Mouse (Mus musculus) brain, adult 2 months (tissue): ENCODE data around the gene Ints2.

Experiments used
- DNase-seq: peaks from one replicate; pipeline ENCODE4 v3.0.0; 2011; ENCODE audit warnings: low read depth, low spot score

Gene Ints2

GRCm38 (mm10) chr11:86174173-86174572 lies 83.2 kb downstream of the Ints2 start:
- DNase-seq: peak; percentile 71

GRCm38 (mm10) chr11:86170743-86171142 lies 86.6 kb downstream of the Ints2 start:
- no peak for DNase-seq
